Mouse (Mus musculus) olfactory bulb, adult 2 months (tissue): ENCODE results near the gene Actc1.

Experiments
- CTCF ChIP-seq: fragments of 200-500 bp; IDR thresholded peaks from 2 replicates; pipeline ENCODE4 v1.5.1; 2012; ENCODE audit warnings: low read depth, mild to moderate bottlenecking, low read length, moderate library complexity; ENCODE audit not compliant: insufficient read depth
- POLR2A ChIP-seq: fragments of 200-500 bp; IDR thresholded peaks from 2 replicates; pipeline ENCODE4 v1.6.1; 2012; ENCODE audit warnings: mild to moderate bottlenecking, low read depth, low read length, moderate library complexity; ENCODE audit not compliant: insufficient read depth

GRCm38 (mm10) chr2:114020210-114020563, 33.2 kb downstream of the Actc1 start:
- TF ChIP-seq CTCF = no peak
- no peak for TF ChIP-seq POLR2A
